Mouse (Mus musculus) intestine, embryonic 14.5 days (tissue): ENCODE results near the gene Spdl1. TPM values are rescaled to one million over a fixed set of nuclear protein-coding genes. Genes with fewer than 3 reads are reported as not detected.

Source experiments
- ATAC-seq: fragments of 200-750 bp; cut with Nextera tagmentation; replicated peaks from 2 replicates; pipeline ENCODE4 v1.8.0; 2017; ENCODE audit warnings: low read depth, moderate number of reproducible peaks, moderate TSS enrichment, moderate library complexity; ENCODE audit not compliant: low FRiP score, low TSS enrichment
- DNase-seq: peaks from one replicate; pipeline ENCODE4 v3.0.0-alpha.2; 2018; ENCODE audit warnings: low spot score
- H3K27ac ChIP-seq: fragments of 300-500 bp; sonication (generic); 2 replicates; pipeline ENCODE4 v1.5.1; 2014; ENCODE audit warnings: low read depth, mild to moderate bottlenecking, control low read depth
- H3K27me3 ChIP-seq: fragments of 300-500 bp; sonication (generic); replicated peaks from 2 replicates; pipeline ENCODE4 v1.6.1; 2014; ENCODE audit warnings: low read length, control low read depth; ENCODE audit not compliant: control insufficient read depth, insufficient read depth
- H3K36me3 ChIP-seq: fragments of 300-500 bp; sonication (generic); 2 replicates; pipeline ENCODE4 v1.6.1; 2014; ENCODE audit warnings: low read length, control low read depth; ENCODE audit not compliant: control insufficient read depth, insufficient read depth
- H3K4me1 ChIP-seq: fragments of 300-500 bp; sonication (generic); replicated peaks from 2 replicates; pipeline ENCODE4 v1.6.1; 2014; ENCODE audit warnings: low read length, control low read depth, mixed read lengths; ENCODE audit not compliant: control insufficient read depth, insufficient read depth
- H3K4me2 ChIP-seq: fragments of 300-500 bp; sonication (generic); 2 replicates; pipeline ENCODE4 v1.6.1; 2014; ENCODE audit warnings: low read length
- H3K4me3 ChIP-seq: fragments of 300-500 bp; sonication (generic); 2 replicates; pipeline ENCODE4 v1.5.1; 2014; ENCODE audit warnings: low read depth, low read length, control low read depth, mixed read lengths
- H3K9ac ChIP-seq: fragments of 300-500 bp; sonication (generic); 2 replicates; pipeline ENCODE4 v1.6.1; 2014; ENCODE audit warnings: mild to moderate bottlenecking, low read length
- H3K9me3 ChIP-seq: fragments of 300-500 bp; sonication (generic); 2 replicates; pipeline ENCODE4 v1.6.1; 2016; ENCODE audit warnings: low read length, control low read depth; ENCODE audit not compliant: control insufficient read depth
- WGBS: fragments of 180-500 bp; shearing (Covaris S2); extraction: QIAGEN DNeasy Blood & Tissue Kit; methylation state at CpG from one replicate; pipeline ENCODE4 v1.1.7; 2014; 5-methylcytosine and 5-hydroxymethylcytosine counted together
- polyA plus RNA-seq: library from polyadenylated mRNA; unstranded; fragments of >200 nt; fragmentation: Nextera tagmentation; extraction: Ambion mirVana; gene quantifications from 2 replicates; pipeline ENCODE4 v1.2.1, GENCODE M21; 2014

Gene Spdl1
- polyA plus RNA-seq, 1 experiment from 2014 or later, result 23.4 TPM

DNA sequence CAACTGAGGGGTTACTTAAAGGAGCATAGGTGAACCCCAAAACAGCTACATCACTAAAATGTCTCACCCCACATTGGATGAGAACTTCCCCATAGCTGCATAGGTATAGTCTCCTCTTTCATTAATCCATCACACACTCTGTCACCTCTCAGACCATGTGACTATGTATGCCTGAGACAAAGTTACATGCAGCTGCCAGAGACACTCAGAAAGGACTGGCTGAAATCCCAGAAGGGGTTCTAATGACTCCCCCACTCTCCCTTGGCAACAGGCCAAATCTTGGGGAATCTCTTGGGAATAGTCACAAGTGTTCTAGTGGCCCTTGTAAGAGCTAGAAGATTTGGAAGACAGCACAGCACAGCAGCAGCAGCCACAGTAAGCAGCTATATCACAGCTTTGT, 48.6 kb downstream of the Spdl1 start:
- no peak overlapping the region for H3K4me2 ChIP-seq
- H3K9me3 ChIP-seq, result no peaks in the 10 kb centered on the region
- H3K27me3 ChIP-seq, result no peaks in the 10 kb centered on the region
- no peaks in the 10 kb centered on the region for H3K36me3 ChIP-seq
- H3K4me3 ChIP-seq, result no peak overlapping the region
- DNase-seq (no peak), ATAC-seq (no peak)
- no peaks in the 10 kb centered on the region for H3K4me1 ChIP-seq
- H3K27ac ChIP-seq, result no peak overlapping the region
- H3K9ac ChIP-seq, result no peak overlapping the region

DNA sequence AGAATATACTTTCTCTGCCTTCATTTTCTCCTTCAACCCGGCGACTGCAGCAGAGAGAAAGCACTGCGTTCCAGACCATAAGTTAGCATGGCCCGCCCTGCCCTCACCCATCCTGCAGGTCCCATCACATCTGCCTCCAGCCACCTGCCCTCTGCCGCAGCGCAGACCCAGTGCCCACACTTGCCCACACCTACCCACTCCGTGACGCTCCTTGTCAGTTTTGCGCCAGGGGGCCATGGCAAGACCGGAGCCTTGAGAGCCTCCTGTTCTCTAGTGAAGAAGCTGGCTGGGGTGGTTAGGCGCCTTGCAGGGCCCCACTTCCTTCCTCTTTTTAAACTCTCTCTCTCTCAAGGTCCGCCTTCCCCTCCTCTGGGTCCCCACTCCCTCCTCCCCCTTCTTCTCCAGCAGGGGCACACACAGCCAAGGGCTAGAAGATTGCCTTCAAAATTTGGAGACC, 49.8 kb downstream of the Spdl1 start, which contains the start of gene Dock2:
Gene Dock2 (minus strand): TSS at position 306 of the 457 bp plus-strand sequence.
- Histone ChIP-seq H3K4me1 (no peaks in the 10 kb centered on the region), H3K9me3 (no peaks in the 10 kb centered on the region), H3K36me3 (no peaks in the 10 kb centered on the region), H3K4me2 (no peak within 1 kb of the TSS), H3K4me3 (no peak within 1 kb of the TSS), H3K27me3 (no peaks in the 10 kb centered on the region), H3K9ac (no peak within 1 kb of the TSS), H3K27ac (no peak within 1 kb of the TSS)
- WGBS, result 80% methylated on average over 12 of the region's 12 CpGs
- DNase-seq, result no peak
- ATAC-seq, result no peak

DNA sequence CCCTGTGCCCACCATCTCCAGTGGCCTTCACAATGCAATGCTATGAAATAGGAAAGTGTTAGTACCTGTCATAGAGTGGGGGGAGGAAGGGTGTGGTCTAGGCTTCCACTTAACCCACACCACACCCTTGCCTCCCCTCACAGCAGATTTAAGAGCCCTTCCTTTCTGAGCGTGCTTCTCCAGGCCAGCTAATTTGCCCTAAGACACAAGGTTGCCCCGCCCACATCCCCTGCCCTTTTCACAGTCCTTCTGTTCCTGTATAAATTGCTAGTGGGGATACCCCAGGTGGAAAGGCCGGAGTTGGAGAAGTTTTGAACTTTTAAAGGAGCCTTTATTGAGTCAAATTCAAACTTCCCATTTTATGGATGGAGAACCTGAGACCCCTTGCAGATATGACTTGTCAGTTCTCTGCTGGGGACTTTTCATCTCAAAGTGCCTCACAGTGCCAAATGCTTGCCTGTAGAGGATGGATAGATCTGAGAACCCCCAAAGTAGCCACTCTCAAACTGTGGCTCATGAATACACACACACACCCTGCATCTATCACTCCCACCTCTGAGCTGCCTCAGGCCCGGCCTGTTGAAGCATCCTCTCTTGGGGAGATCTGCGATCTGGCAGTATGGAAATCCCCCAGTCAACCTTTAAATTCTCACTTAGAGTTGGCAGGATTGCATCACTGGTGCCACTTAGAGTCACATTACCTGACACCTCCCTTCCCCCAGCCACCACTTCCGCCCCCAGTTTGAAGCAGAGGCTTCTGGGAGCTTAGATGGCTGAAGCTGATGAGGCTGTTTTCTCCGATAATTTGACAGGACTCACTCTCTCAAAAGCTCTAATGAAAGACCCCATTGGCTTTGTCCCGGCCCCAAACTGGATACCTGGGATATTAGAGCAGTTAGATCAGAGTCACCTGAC, 50.7 kb downstream of the Spdl1 start:
- Histone ChIP-seq H3K9me3 (no peaks in the 10 kb centered on the region), H3K4me2 (no peak overlapping the region), H3K4me3 (no peak overlapping the region), H3K27ac (no peak overlapping the region), H3K27me3 (no peaks in the 10 kb centered on the region), H3K36me3 (no peaks in the 10 kb centered on the region), H3K9ac (no peak overlapping the region), H3K4me1 (no peaks in the 10 kb centered on the region)
- no peak for DNase-seq
- no peak for ATAC-seq
- WGBS, result 73% methylated on average over 8 of the region's 8 CpGs

DNA sequence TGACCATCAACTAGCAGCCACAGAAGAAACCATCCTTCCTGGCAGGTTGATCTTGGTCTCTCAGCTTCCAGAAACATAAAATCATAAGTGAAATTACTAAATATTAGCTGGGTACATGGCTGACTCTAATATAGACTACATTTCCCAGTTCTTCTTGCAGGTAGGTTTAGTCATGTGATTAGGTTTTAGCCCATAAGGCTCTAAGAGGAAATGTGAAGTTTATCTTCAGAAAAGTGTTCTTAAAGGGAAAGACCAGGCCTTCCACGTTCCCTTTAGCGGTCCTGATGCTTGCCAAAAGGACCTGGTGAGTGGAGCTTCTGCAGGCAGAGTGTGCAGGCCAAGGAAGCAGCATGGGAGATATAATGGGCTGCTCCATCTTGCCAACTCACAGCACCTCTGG, 52.7 kb downstream of the Spdl1 start:
- H3K27me3 ChIP-seq, result no peaks in the 10 kb centered on the region
- ATAC-seq, result no peak
- WGBS, result 81% methylated on average over 2 of the region's 2 CpGs
- H3K36me3 ChIP-seq, result no peaks in the 10 kb centered on the region
- H3K27ac ChIP-seq, result no peak overlapping the region
- H3K4me2 ChIP-seq, result no peak overlapping the region
- no peak for DNase-seq
- no peaks in the 10 kb centered on the region for H3K4me1 ChIP-seq
- no peak overlapping the region for H3K9ac ChIP-seq
- H3K9me3 ChIP-seq, result no peaks in the 10 kb centered on the region
- H3K4me3 ChIP-seq, result no peak overlapping the region

DNA sequence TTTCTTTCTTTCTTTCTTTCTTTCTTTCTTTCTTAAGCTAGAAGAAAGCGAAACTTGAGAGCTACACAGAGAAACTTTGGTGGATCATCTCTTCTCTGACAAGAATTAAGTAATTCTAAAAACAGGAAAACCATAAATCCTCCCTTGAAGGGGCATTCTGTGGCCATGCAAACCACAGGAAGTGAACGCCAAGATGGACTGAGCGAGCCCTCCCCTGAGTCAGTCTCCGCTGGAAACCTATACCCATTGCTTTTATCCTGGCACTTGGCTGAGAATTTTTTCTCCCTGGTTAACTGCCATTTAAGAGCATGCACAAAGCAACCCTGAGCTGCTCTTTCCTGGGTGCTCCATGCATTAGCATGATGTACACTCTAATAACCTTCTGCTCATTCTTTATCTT, 53.5 kb downstream of the Spdl1 start:
- no peaks in the 10 kb centered on the region for H3K4me1 ChIP-seq
- no peaks in the 10 kb centered on the region for H3K27me3 ChIP-seq
- no peaks in the 10 kb centered on the region for H3K9me3 ChIP-seq
- H3K4me2 ChIP-seq, result no peak overlapping the region
- WGBS, result 71% methylated on average over 4 of the region's 4 CpGs
- H3K9ac ChIP-seq, result no peak overlapping the region
- ATAC-seq, result no peak
- no peak for DNase-seq
- no peak overlapping the region for H3K27ac ChIP-seq
- no peaks in the 10 kb centered on the region for H3K36me3 ChIP-seq
- no peak overlapping the region for H3K4me3 ChIP-seq

DNA sequence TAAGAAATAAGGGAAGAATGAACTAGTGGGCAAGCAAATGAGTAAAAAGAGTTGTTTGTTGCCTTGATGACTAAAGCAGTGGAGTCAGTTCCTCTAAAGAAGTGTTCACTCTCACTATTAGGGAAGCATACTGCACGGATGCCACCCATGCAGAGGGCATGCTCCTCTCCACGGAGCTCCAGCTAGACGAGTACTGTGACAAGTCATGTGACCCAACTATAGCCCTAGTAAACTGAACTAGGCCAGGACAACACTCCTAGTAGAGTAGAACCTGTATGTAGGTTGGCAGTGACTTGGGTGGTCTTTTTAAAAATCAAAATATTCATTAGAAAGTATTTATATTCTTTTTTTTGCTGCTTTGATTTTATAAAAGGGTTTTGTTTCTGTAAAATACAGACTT, 55.1 kb downstream of the Spdl1 start:
- Histone ChIP-seq H3K27ac (no peak overlapping the region), H3K4me2 (no peak overlapping the region), H3K27me3 (no peaks in the 10 kb centered on the region), H3K36me3 (no peaks in the 10 kb centered on the region), H3K4me3 (no peak overlapping the region), H3K4me1 (no peaks in the 10 kb centered on the region), H3K9ac (no peak overlapping the region), H3K9me3 (no peaks in the 10 kb centered on the region)
- ATAC-seq (no peak), DNase-seq (no peak)
- 81% methylated on average over 3 of the region's 3 CpGs for WGBS

DNA sequence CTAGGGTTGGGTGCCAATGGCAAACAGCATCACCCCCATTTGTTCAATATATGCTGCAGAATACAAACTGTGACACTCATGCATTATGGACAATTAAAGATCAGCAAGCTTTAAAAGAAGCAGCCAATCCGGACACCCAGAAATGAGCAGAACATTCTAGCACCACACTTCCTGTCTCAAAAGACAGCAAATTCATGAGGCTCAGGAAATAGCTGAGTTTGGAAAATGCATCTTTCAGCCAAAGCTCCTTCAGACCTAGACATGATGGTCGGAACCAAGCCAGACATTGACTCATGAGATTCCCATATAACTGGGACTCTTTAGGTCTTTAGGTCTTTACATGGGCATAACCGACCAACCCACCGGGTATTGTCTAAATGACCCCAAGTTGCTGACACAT, 55.9 kb downstream of the Spdl1 start:
- Histone ChIP-seq H3K4me3 (no peak overlapping the region), H3K4me1 (no peaks in the 10 kb centered on the region), H3K36me3 (no peaks in the 10 kb centered on the region), H3K27ac (no peak overlapping the region), H3K4me2 (no peak overlapping the region), H3K9me3 (no peaks in the 10 kb centered on the region), H3K27me3 (no peaks in the 10 kb centered on the region), H3K9ac (no peak overlapping the region)
- DNase-seq (no peak), ATAC-seq (no peak)
- WGBS, result 86% methylated on average over 4 of the region's 4 CpGs

DNA sequence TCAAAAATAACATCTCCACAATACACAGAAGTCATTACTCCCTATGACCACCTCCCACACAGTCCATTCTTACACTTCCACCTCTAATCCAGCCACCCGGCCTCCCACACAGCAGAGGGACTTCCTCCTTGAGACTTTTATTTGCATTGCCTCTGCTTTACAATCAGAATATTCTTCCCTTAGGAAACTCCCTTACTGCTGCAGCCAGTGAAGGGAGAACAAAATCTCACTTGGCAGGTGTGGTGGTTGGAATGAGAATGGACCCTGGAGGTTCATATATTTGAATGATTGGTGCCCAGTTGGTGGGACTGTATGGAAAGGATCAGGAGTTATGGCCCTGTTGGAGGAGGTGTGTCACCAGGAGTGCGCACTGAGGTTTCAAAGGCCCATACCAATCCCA, 57.4 kb downstream of the Spdl1 start:
- H3K9me3 ChIP-seq, result no peaks in the 10 kb centered on the region
- H3K9ac ChIP-seq, result no peak overlapping the region
- ATAC-seq, result no peak
- 65% methylated on average over 2 of the region's 2 CpGs for WGBS
- H3K27me3 ChIP-seq, result no peaks in the 10 kb centered on the region
- no peaks in the 10 kb centered on the region for H3K36me3 ChIP-seq
- no peak overlapping the region for H3K4me2 ChIP-seq
- no peak overlapping the region for H3K4me3 ChIP-seq
- no peak overlapping the region for H3K27ac ChIP-seq
- no peaks in the 10 kb centered on the region for H3K4me1 ChIP-seq
- no peak for DNase-seq

DNA sequence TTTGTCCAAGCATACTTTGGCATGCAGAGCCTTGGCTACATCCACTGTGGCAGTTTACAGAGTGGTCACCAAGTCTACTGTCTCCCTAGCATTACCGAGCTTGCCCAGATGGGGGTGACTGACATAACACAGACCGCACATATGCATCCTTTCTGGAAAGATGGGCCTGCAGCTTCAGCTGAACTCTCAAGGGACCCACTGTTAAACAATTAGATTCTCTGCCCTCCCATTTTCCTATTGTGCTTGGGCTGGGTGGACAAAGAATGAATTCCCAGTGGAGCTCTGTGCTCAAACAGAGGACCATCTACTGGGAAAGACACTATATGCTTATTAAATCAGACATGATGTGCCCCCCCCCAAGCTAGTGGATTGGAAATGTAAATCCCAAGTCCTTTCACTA, 58.8 kb downstream of the Spdl1 start:
- Histone ChIP-seq H3K4me3 (no peak overlapping the region), H3K4me2 (no peak overlapping the region), H3K9me3 (no peaks in the 10 kb centered on the region), H3K27me3 (no peaks in the 10 kb centered on the region), H3K4me1 (no peaks in the 10 kb centered on the region), H3K36me3 (no peaks in the 10 kb centered on the region), H3K27ac (no peak overlapping the region), H3K9ac (no peak overlapping the region)
- no peak for ATAC-seq
- WGBS, result 58% methylated on average over 2 of the region's 2 CpGs
- DNase-seq, result peak; percentile 47
